Comparison of ENCODE assay signal across 8 mouse cellular contexts in genomic region chr11:52292346-52292745, GRCm38 (mm10).
"Had no signal": no experiment of that assay in that cellular context is flagged by ENCODE, and none has a peak within 500 bp of the region (broad histone marks: within the 10 kb centered on the region; RNA-seq: fewer than 3 reads in every experiment).

No protein-coding gene starts in this region.

- H3K27ac ChIP-seq: intestine, embryonic 15.5 days; layer of hippocampus, adult 2 months; limb, embryonic 13.5 days; liver, embryonic 14.5 days; midbrain, embryonic 13.5 days had no signal

- H3K4me3 ChIP-seq: intestine, embryonic 15.5 days; layer of hippocampus, adult 2 months; limb, embryonic 13.5 days; midbrain, embryonic 13.5 days had no signal

- H3K9ac ChIP-seq: intestine, embryonic 15.5 days; limb, embryonic 13.5 days; liver, embryonic 14.5 days; midbrain, embryonic 13.5 days had no signal

- H3K4me2 ChIP-seq: intestine, embryonic 15.5 days; limb, embryonic 13.5 days; midbrain, embryonic 13.5 days had no signal

- H3K4me1 ChIP-seq: intestine, embryonic 15.5 days; limb, embryonic 13.5 days; midbrain, embryonic 13.5 days had no signal

- H3K27me3 ChIP-seq: intestine, embryonic 15.5 days; limb, embryonic 13.5 days had no signal

- ATAC-seq: intestine, embryonic 15.5 days; midbrain, embryonic 13.5 days had no signal

- DNase-seq: kidney, adult 8-10 months; lung, adult 18-20 months; right cerebral cortex, postnatal 25 days had no signal

- H3K9me3 ChIP-seq: intestine, embryonic 15.5 days; limb, embryonic 13.5 days; midbrain, embryonic 13.5 days had no signal

- H3K36me3 ChIP-seq: intestine, embryonic 15.5 days; limb, embryonic 13.5 days; midbrain, embryonic 13.5 days had no signal
